Mouse (Mus musculus) erythroblast, embryonic 14.5 days (primary cell): Measurements from ENCODE around the gene Lyl1. TPM values are rescaled to one million over a fixed set of nuclear protein-coding genes. Genes with fewer than 3 reads are reported as not detected.
"Not testable (repeated sequence)": the region's sequence is repeated elsewhere in the genome, so short reads cannot be mapped to it uniquely, and the experiment has no call there.

Experiments used
- H3K27me3 ChIP-seq: 2 replicates; pipeline ENCODE4 v1.6.1; 2012; ENCODE audit warnings: inconsistent platforms; ENCODE audit not compliant: control insufficient read depth
- H3K36me3 ChIP-seq: 2 replicates; pipeline ENCODE4 v1.6.1; 2012; ENCODE audit warnings: mild to moderate bottlenecking, inconsistent platforms; ENCODE audit not compliant: control insufficient read depth
- H3K4me1 ChIP-seq: 2 replicates; pipeline ENCODE4 v1.6.1; 2012; ENCODE audit warnings: inconsistent platforms; ENCODE audit not compliant: control insufficient read depth
- H3K4me3 ChIP-seq: replicated peaks from 2 replicates; pipeline ENCODE3; 2012; ENCODE audit warnings: moderate library complexity, mild to moderate bottlenecking, inconsistent platforms
- H3K9me3 ChIP-seq: 2 replicates; pipeline ENCODE4 v1.6.1; 2012; ENCODE audit warnings: low read length, inconsistent platforms, mixed read lengths; ENCODE audit not compliant: control insufficient read depth
- GATA1 ChIP-seq: IDR thresholded peaks from 2 replicates; pipeline ENCODE4 v1.6.1; 2012; ENCODE audit warnings: low read length, inconsistent platforms, mixed read lengths
- TAL1 ChIP-seq: IDR thresholded peaks from 3 replicates; pipeline ENCODE4 v1.6.1; 2012; ENCODE audit warnings: low read length, inconsistent platforms, mixed read lengths
- polyA plus RNA-seq: library from polyadenylated mRNA; stranded (reverse); fragments of >175 nt; gene quantifications from 2 replicates; pipeline ENCODE4 v1.2.3, GENCODE M21; 2012

Gene Lyl1
- polyA plus RNA-seq, 1 experiment = 61.4 TPM

- peaks cover 2% of the 10 kb centered on the region for H3K27me3 ChIP-seq
- H3K4me3 ChIP-seq = peak overlapping the region; percentile 92
- no peak for TF ChIP-seq GATA1
- TF ChIP-seq TAL1 = no peak
- H3K4me1 ChIP-seq = peaks cover 84% of the 10 kb centered on the region
- peaks cover 20% of the 10 kb centered on the region for H3K36me3 ChIP-seq
- no peaks in the 10 kb centered on the region for H3K9me3 ChIP-seq
Measured at GRCm38 (mm10) chr8:84664566-84665384, 36.5 kb upstream of the Lyl1 start.

- TF ChIP-seq GATA1 (no peak), TAL1 (no peak)
Measured at GRCm38 (mm10) chr8:84665385-84665893, 35.8 kb upstream of the Lyl1 start.

DNA sequence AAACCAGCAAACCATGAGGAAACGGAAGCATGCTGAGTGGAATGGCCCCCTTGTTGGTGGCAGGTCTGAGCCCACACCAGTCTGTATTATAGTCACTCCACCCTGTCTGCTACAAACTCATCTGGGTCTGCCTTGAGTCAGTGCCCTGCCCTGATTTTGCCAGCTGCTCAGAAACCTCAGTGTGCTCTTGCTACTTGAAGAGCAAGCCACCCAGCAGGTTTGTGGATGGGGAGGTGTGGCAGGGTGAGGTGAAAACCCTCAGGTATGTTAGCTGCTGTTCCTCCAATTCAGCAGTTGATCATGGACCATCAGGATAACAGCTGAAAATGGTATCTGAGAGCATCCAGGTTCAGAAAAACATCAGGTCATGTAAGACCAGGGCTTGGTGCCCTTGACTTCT is 33.2 kb upstream of the Lyl1 start:
- H3K4me3 ChIP-seq = no peak overlapping the region
- no peaks in the 10 kb centered on the region for H3K27me3 ChIP-seq
- no peaks in the 10 kb centered on the region for H3K9me3 ChIP-seq
- peaks cover 50% of the 10 kb centered on the region for H3K36me3 ChIP-seq
- no peak for TF ChIP-seq TAL1
- TF ChIP-seq GATA1 = no peak
- peaks cover 59% of the 10 kb centered on the region for H3K4me1 ChIP-seq

More at GRCm38 (mm10) chr8:84665385-84665893, 35.8 kb upstream of the Lyl1 start:
- peak overlapping the region; percentile 92 for H3K4me3 ChIP-seq
- H3K4me1 ChIP-seq = peaks cover 81% of the 10 kb centered on the region
- peaks cover 24% of the 10 kb centered on the region for H3K36me3 ChIP-seq
- H3K9me3 ChIP-seq = no peaks in the 10 kb centered on the region
- no peaks in the 10 kb centered on the region for H3K27me3 ChIP-seq

DNA sequence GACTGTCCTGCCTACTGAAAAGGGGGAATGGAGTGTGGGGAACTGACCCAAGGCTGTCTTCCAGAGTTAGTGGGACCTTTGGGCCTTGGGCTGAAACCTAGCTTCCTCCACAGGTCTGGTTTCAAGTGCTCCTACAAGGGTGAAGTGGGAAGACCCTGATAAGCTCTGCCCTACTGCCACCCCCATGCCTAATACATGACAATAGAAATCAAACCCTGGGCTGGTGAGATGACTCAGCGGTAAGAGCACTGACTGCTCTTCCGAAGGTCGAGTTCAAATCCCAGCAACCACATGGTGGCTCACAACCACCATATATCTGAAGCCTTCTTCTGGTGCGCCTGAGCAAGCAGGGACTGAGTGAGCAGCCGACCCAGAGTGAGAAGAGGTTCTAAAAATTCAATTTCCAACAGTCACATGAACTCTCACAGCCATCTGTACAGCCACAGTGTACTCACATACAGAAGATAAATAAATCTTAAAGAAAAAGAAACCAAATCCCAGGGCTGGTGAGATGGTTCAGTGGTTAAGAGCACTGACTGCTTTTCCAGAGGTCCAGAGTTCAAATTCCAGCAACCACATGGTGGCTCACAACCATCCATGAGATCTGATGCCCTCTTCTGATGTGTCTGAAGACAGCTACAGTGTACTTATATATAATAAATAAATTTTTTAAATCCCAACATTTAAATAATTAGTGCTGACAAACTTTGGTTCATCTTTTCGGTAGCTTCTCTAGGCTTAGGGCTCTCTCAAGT is 32.3 kb upstream of the Lyl1 start:
- Histone ChIP-seq H3K36me3 (peaks cover 57% of the 10 kb centered on the region), H3K4me3 (no peak overlapping the region), H3K4me1 (peaks cover 51% of the 10 kb centered on the region), H3K9me3 (no peaks in the 10 kb centered on the region), H3K27me3 (no peaks in the 10 kb centered on the region)
- TF ChIP-seq TAL1 (no peak), GATA1 (no peak)

DNA sequence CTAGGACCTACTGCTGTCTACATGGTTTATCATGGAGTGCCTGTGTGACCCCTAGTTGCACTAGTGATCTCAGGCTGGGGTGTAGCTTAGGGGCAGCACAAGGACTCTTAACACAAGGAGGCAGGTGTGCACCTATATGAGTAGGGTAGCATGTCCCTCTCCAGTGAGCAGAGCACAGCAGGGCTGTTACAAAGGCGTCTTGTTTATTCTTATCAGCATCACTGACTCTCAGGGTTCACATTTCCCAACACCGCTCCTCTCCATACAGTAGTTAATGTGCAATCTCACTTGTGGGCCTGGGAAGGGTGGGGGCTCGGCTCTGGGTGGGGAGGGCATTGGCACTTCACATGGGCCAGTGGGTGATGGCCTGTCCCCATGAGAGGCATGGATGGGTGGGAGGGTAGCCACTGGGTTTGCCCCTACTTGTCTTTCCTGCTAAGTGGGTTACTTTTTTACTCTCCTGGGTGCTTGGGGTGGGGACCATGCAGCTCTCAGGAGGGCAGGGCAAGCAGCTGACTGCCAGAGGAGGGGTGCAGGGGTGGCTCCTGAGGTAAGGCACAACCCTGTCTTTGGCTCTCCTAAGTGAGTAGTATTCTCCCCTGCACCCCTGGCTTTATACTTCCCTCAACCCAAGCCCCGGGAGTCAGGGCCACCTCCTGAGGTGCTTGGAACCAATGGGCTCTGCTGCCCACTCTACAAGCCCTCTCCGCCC is 30.8 kb upstream of the Lyl1 start:
- peaks cover 40% of the 10 kb centered on the region for H3K4me1 ChIP-seq
- H3K36me3 ChIP-seq = peaks cover 72% of the 10 kb centered on the region
- H3K4me3 ChIP-seq, H3K9me3 ChIP-seq, H3K27me3 ChIP-seq: not testable (repeated sequence)

- Histone ChIP-seq H3K9me3 (no peaks in the 10 kb centered on the region), H3K4me1 (peaks cover 25% of the 10 kb centered on the region), H3K36me3 (peaks cover 80% of the 10 kb centered on the region), H3K4me3 (no peak overlapping the region), H3K27me3 (no peaks in the 10 kb centered on the region)
- TF ChIP-seq GATA1 = no peak
- TF ChIP-seq TAL1 = no peak
Measured at GRCm38 (mm10) chr8:84677305-84677704, 24.0 kb upstream of the Lyl1 start.

DNA sequence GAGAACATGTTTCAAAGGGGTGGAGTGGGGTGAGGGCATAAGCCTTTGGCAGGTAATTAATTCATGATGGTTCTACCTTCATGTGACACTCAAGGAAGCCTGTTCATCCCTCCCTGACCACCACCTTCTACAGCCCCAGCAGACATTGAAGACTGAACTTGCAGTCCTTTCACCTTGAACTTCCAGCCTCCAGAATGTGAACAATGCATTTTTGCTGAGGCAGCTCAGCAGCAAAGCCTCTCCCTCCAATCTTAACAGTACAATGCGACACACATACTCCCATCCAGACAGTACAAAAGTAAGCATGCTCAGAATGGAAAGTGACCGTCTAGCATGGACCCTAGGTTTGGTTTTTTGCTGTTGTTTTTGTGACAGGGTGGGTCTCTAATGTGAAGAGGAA is 19.8 kb upstream of the Lyl1 start:
- Histone ChIP-seq H3K4me1 (peaks cover 50% of the 10 kb centered on the region), H3K9me3 (no peaks in the 10 kb centered on the region), H3K36me3 (peaks cover 68% of the 10 kb centered on the region), H3K27me3 (no peaks in the 10 kb centered on the region), H3K4me3 (no peak overlapping the region)
- no peak for TF ChIP-seq TAL1
- TF ChIP-seq GATA1 = no peak

- H3K36me3 ChIP-seq = peaks cover 61% of the 10 kb centered on the region
- no peak overlapping the region for H3K4me3 ChIP-seq
- TF ChIP-seq TAL1 (no peak), GATA1 (no peak)
- H3K27me3 ChIP-seq = no peaks in the 10 kb centered on the region
- H3K9me3 ChIP-seq = no peaks in the 10 kb centered on the region
- peaks cover 51% of the 10 kb centered on the region for H3K4me1 ChIP-seq
Measured at GRCm38 (mm10) chr8:84682257-84682656, 19.0 kb upstream of the Lyl1 start.

- no peaks in the 10 kb centered on the region for H3K9me3 ChIP-seq
- H3K27me3 ChIP-seq = no peaks in the 10 kb centered on the region
- H3K4me1 ChIP-seq = peaks cover 60% of the 10 kb centered on the region
- H3K36me3 ChIP-seq = peaks cover 52% of the 10 kb centered on the region
- TF ChIP-seq GATA1 (no peak), TAL1 (no peak)
- H3K4me3 ChIP-seq = no peak overlapping the region
Measured at GRCm38 (mm10) chr8:84684537-84684936, 16.7 kb upstream of the Lyl1 start.
